Mouse (Mus musculus): ENCODE measurements around the gene Cps1. TPM values are rescaled to one million over a fixed set of nuclear protein-coding genes. Genes with fewer than 3 reads are reported as not detected.

The Cps1 gene
- polyA plus RNA-seq, 1 experiment from 2014 or later, result 0.29 TPM

- no peaks in the 10 kb centered on the region for H3K4me1 ChIP-seq (ENCODE audit: control insufficient read depth, insufficient read depth, low read length)
- no peak for ATAC-seq
- no peaks in the 10 kb centered on the region for H3K9me3 ChIP-seq (replicated peaks; ENCODE audit: control insufficient read depth, low read length)
- H3K27ac ChIP-seq (ENCODE audit: low read depth, low read length), result no peak overlapping the region
- no peak overlapping the region for H3K9ac ChIP-seq (ENCODE audit: low read length)
- WGBS, result 88% methylated on average over 8 of the region's 8 CpGs
- no peak overlapping the region for H3K4me2 ChIP-seq (ENCODE audit: low read length)
- H3K27me3 ChIP-seq (replicated peaks; ENCODE audit: control insufficient read depth, insufficient read depth, low read length), result no peaks in the 10 kb centered on the region
- H3K36me3 ChIP-seq (ENCODE audit: control insufficient read depth, insufficient read depth, low read length), result no peaks in the 10 kb centered on the region
- no peak overlapping the region for H3K4me3 ChIP-seq (ENCODE audit: low read depth, low read length)
- DNase-seq (ENCODE audit: low spot score), result no peak
Measured at GRCm38 (mm10) chr1:67116571-67116970, 6.3 kb upstream of the Cps1 start.

GRCm38 (mm10) chr1:67117778-67118177, 5.0 kb upstream of the Cps1 start:
- Histone ChIP-seq H3K36me3 (ENCODE audit: control insufficient read depth, insufficient read depth, low read length) (no peaks in the 10 kb centered on the region), H3K4me1 (ENCODE audit: control insufficient read depth, insufficient read depth, low read length) (no peaks in the 10 kb centered on the region), H3K4me3 (ENCODE audit: low read depth, low read length) (no peak overlapping the region), H3K4me2 (ENCODE audit: low read length) (no peak overlapping the region), H3K9me3 (replicated peaks; ENCODE audit: control insufficient read depth, low read length) (no peaks in the 10 kb centered on the region), H3K9ac (ENCODE audit: low read length) (no peak overlapping the region), H3K27me3 (replicated peaks; ENCODE audit: control insufficient read depth, insufficient read depth, low read length) (no peaks in the 10 kb centered on the region), H3K27ac (ENCODE audit: low read depth, low read length) (no peak overlapping the region)
- no peak for ATAC-seq
- no peak for DNase-seq (ENCODE audit: low spot score)
- 91% methylated on average over 6 of the region's 6 CpGs for WGBS

- ATAC-seq, result no peak
- WGBS, result 93% methylated on average over 2 of the region's 2 CpGs
- DNase-seq (ENCODE audit: low spot score), result no peak
Measured at GRCm38 (mm10) chr1:67125433-67125832, 2.6 kb downstream of the Cps1 start.

GRCm38 (mm10) chr1:67143939-67144338, 21.1 kb downstream of the Cps1 start:
- Histone ChIP-seq H3K4me1 (ENCODE audit: control insufficient read depth, insufficient read depth, low read length) (no peaks in the 10 kb centered on the region), H3K36me3 (ENCODE audit: control insufficient read depth, insufficient read depth, low read length) (no peaks in the 10 kb centered on the region), H3K9ac (ENCODE audit: low read length) (no peak overlapping the region), H3K27me3 (replicated peaks; ENCODE audit: control insufficient read depth, insufficient read depth, low read length) (no peaks in the 10 kb centered on the region), H3K4me2 (ENCODE audit: low read length) (no peak overlapping the region), H3K4me3 (ENCODE audit: low read depth, low read length) (no peak overlapping the region), H3K9me3 (replicated peaks; ENCODE audit: control insufficient read depth, low read length) (no peaks in the 10 kb centered on the region), H3K27ac (ENCODE audit: low read depth, low read length) (no peak overlapping the region)
- 10% methylated on average over 8 of the region's 8 CpGs for WGBS
- DNase-seq (ENCODE audit: low spot score), result peak; percentile 78
- peak; percentile 40; the same call in 1 of the 2 replicates for ATAC-seq

More at GRCm38 (mm10) chr1:67125433-67125832, 2.6 kb downstream of the Cps1 start:
- Histone ChIP-seq H3K4me3 (ENCODE audit: low read depth, low read length) (no peak overlapping the region), H3K9me3 (replicated peaks; ENCODE audit: control insufficient read depth, low read length) (no peaks in the 10 kb centered on the region), H3K27ac (ENCODE audit: low read depth, low read length) (no peak overlapping the region), H3K4me1 (ENCODE audit: control insufficient read depth, insufficient read depth, low read length) (no peaks in the 10 kb centered on the region), H3K36me3 (ENCODE audit: control insufficient read depth, insufficient read depth, low read length) (no peaks in the 10 kb centered on the region), H3K4me2 (ENCODE audit: low read length) (no peak overlapping the region), H3K27me3 (replicated peaks; ENCODE audit: control insufficient read depth, insufficient read depth, low read length) (no peaks in the 10 kb centered on the region), H3K9ac (ENCODE audit: low read length) (no peak overlapping the region)

- no peak overlapping the region for H3K27ac ChIP-seq (ENCODE audit: low read depth, low read length)
- H3K4me1 ChIP-seq (ENCODE audit: control insufficient read depth, insufficient read depth, low read length), result no peaks in the 10 kb centered on the region
- no peaks in the 10 kb centered on the region for H3K9me3 ChIP-seq (replicated peaks; ENCODE audit: control insufficient read depth, low read length)
- ATAC-seq (no peak), DNase-seq (ENCODE audit: low spot score) (no peak)
- WGBS, result 70% methylated on average over 3 of the region's 3 CpGs
- no peak overlapping the region for H3K4me2 ChIP-seq (ENCODE audit: low read length)
- H3K36me3 ChIP-seq (ENCODE audit: control insufficient read depth, insufficient read depth, low read length), result no peaks in the 10 kb centered on the region
- no peak overlapping the region for H3K9ac ChIP-seq (ENCODE audit: low read length)
- no peak overlapping the region for H3K4me3 ChIP-seq (ENCODE audit: low read depth, low read length)
- H3K27me3 ChIP-seq (replicated peaks; ENCODE audit: control insufficient read depth, insufficient read depth, low read length), result no peaks in the 10 kb centered on the region
Measured at GRCm38 (mm10) chr1:67151246-67151645, 28.4 kb downstream of the Cps1 start.

- no peak overlapping the region for H3K4me2 ChIP-seq (ENCODE audit: low read length)
- no peak overlapping the region for H3K9ac ChIP-seq (ENCODE audit: low read length)
- H3K27me3 ChIP-seq (replicated peaks; ENCODE audit: control insufficient read depth, insufficient read depth, low read length), result no peaks in the 10 kb centered on the region
- no peaks in the 10 kb centered on the region for H3K9me3 ChIP-seq (replicated peaks; ENCODE audit: control insufficient read depth, low read length)
- H3K27ac ChIP-seq (ENCODE audit: low read depth, low read length), result no peak overlapping the region
- H3K4me1 ChIP-seq (ENCODE audit: control insufficient read depth, insufficient read depth, low read length), result no peaks in the 10 kb centered on the region
- no peaks in the 10 kb centered on the region for H3K36me3 ChIP-seq (ENCODE audit: control insufficient read depth, insufficient read depth, low read length)
- WGBS, result 71% methylated on average over 4 of the region's 4 CpGs
- no peak for ATAC-seq
- no peak overlapping the region for H3K4me3 ChIP-seq (ENCODE audit: low read depth, low read length)
- DNase-seq (ENCODE audit: low spot score), result peak; percentile 20
Measured at GRCm38 (mm10) chr1:67167283-67167682, 44.5 kb downstream of the Cps1 start.

GRCm38 (mm10) chr1:67181165-67181564, 58.3 kb downstream of the Cps1 start:
- no peaks in the 10 kb centered on the region for H3K27me3 ChIP-seq (replicated peaks; ENCODE audit: control insufficient read depth, insufficient read depth, low read length)
- H3K9ac ChIP-seq (ENCODE audit: low read length), result no peak overlapping the region
- H3K4me1 ChIP-seq (ENCODE audit: control insufficient read depth, insufficient read depth, low read length), result no peaks in the 10 kb centered on the region
- no peak overlapping the region for H3K4me2 ChIP-seq (ENCODE audit: low read length)
- no peak overlapping the region for H3K27ac ChIP-seq (ENCODE audit: low read depth, low read length)
- no peak overlapping the region for H3K4me3 ChIP-seq (ENCODE audit: low read depth, low read length)
- no peaks in the 10 kb centered on the region for H3K9me3 ChIP-seq (replicated peaks; ENCODE audit: control insufficient read depth, low read length)
- ATAC-seq, result peak; percentile 68
- peak; percentile 89 for DNase-seq (ENCODE audit: low spot score)
- WGBS, result 10% methylated on average over 7 of the region's 7 CpGs
- no peaks in the 10 kb centered on the region for H3K36me3 ChIP-seq (ENCODE audit: control insufficient read depth, insufficient read depth, low read length)

- H3K4me3 ChIP-seq (ENCODE audit: low read depth, low read length), result no peak overlapping the region
- no peak overlapping the region for H3K9ac ChIP-seq (ENCODE audit: low read length)
- no peaks in the 10 kb centered on the region for H3K27me3 ChIP-seq (replicated peaks; ENCODE audit: control insufficient read depth, insufficient read depth, low read length)
- WGBS, result 75% methylated on average over 7 of the region's 7 CpGs
- no peaks in the 10 kb centered on the region for H3K36me3 ChIP-seq (ENCODE audit: control insufficient read depth, insufficient read depth, low read length)
- no peaks in the 10 kb centered on the region for H3K4me1 ChIP-seq (ENCODE audit: control insufficient read depth, insufficient read depth, low read length)
- no peak overlapping the region for H3K27ac ChIP-seq (ENCODE audit: low read depth, low read length)
- H3K9me3 ChIP-seq (replicated peaks; ENCODE audit: control insufficient read depth, low read length), result no peaks in the 10 kb centered on the region
- DNase-seq (ENCODE audit: low spot score) (peak; percentile 20), ATAC-seq (no peak)
- no peak overlapping the region for H3K4me2 ChIP-seq (ENCODE audit: low read length)
Measured at GRCm38 (mm10) chr1:67182201-67182600, 59.4 kb downstream of the Cps1 start.

- peak; percentile 69; the same call in 1 of the 2 replicates for ATAC-seq
Measured at GRCm38 (mm10) chr1:67183532-67183931, 60.7 kb downstream of the Cps1 start.

More at GRCm38 (mm10) chr1:67183532-67183931, 60.7 kb downstream of the Cps1 start:
- Histone ChIP-seq H3K36me3 (ENCODE audit: control insufficient read depth, insufficient read depth, low read length) (no peaks in the 10 kb centered on the region), H3K27ac (ENCODE audit: low read depth, low read length) (no peak overlapping the region), H3K4me3 (ENCODE audit: low read depth, low read length) (no peak overlapping the region), H3K27me3 (replicated peaks; ENCODE audit: control insufficient read depth, insufficient read depth, low read length) (no peaks in the 10 kb centered on the region), H3K9ac (ENCODE audit: low read length) (no peak overlapping the region), H3K4me2 (ENCODE audit: low read length) (no peak overlapping the region), H3K9me3 (replicated peaks; ENCODE audit: control insufficient read depth, low read length) (no peaks in the 10 kb centered on the region), H3K4me1 (ENCODE audit: control insufficient read depth, insufficient read depth, low read length) (no peaks in the 10 kb centered on the region)
- DNase-seq (ENCODE audit: low spot score), result peak; percentile 75
- WGBS, result 65% methylated on average over 6 of the region's 6 CpGs
